Mouse (Mus musculus) cortical plate, adult 2 months (tissue): ENCODE data around the gene Rufy4.

Experiments
- CTCF ChIP-seq: fragments of 200-500 bp; IDR thresholded peaks from 2 replicates; pipeline ENCODE4 v1.5.1; 2011; ENCODE audit warnings: mild to moderate bottlenecking, control low read depth, low read length; ENCODE audit not compliant: insufficient read depth; ENCODE audit errors: extremely low read depth
- POLR2A ChIP-seq: fragments of 200-500 bp; IDR thresholded peaks from 2 replicates; pipeline ENCODE4 v1.6.1; 2011; ENCODE audit warnings: mild to moderate bottlenecking, low read length, control low read depth; ENCODE audit not compliant: insufficient read depth; ENCODE audit errors: extremely low read depth

DNA sequence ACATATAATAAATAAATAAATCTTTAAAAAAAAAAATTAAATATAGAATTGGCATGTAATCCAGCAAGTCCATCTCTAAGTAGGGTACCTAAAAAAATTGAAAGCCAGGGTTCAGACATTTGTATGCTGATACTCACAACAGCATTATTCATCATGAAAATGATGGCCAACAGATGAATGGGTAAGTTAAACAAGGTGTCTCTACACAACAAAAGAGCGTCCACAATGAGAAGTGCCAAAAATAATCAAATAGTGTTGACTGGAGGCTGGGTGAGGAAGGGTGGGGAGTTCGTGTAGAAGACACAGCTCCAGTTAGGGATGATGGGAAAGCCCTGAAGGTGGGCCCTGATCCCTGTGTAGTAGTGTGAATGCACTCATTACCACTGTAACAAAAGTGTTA lies 34.7 kb downstream of the Rufy4 start:
- no peak for TF ChIP-seq CTCF
- no peak for TF ChIP-seq POLR2A
